Mouse (Mus musculus) midbrain, postnatal 0 days (tissue): ENCODE measurements at regions not wholly inside any gene's neighbourhood (a gene's known extent, or its start where the extent isn't known, plus 50 kb on each side); places are given as distances from the start of the nearest gene placed in this dataset.
A peak's percentile ranks its signal among the peaks of the same experiment; 100 is the strongest.

Experiments used
- ATAC-seq: fragments of 200-750 bp; cut with Nextera tagmentation; 2 replicates; pipeline ENCODE4 v1.8.0; 2017; ENCODE audit warnings: moderate number of reproducible peaks, mild to moderate bottlenecking, moderate TSS enrichment, moderate library complexity; ENCODE audit not compliant: low FRiP score
- DNase-seq: peaks from one replicate; pipeline ENCODE4 v3.0.0-alpha.2; 2015; ENCODE audit warnings: low spot score
- H3K27ac ChIP-seq: fragments of 300-500 bp; sonication (generic); 2 replicates; pipeline ENCODE4 v1.5.1; 2014; ENCODE audit warnings: low read depth, mild to moderate bottlenecking, low read length, mixed read lengths
- H3K27me3 ChIP-seq: fragments of 300-500 bp; sonication (generic); 2 replicates; pipeline ENCODE4 v1.6.1; 2014; ENCODE audit warnings: low read length, control low read depth, mixed read lengths; ENCODE audit not compliant: insufficient read depth
- H3K36me3 ChIP-seq: fragments of 300-500 bp; sonication (generic); 2 replicates; pipeline ENCODE4 v1.6.1; 2014; ENCODE audit warnings: low read length, control low read depth, mixed read lengths; ENCODE audit not compliant: insufficient read depth
- H3K4me1 ChIP-seq: fragments of 300-500 bp; sonication (generic); 2 replicates; pipeline ENCODE4 v1.6.1; 2014; ENCODE audit warnings: mild to moderate bottlenecking, control low read depth, antibody characterized with exemption, low read length, mixed read lengths; ENCODE audit not compliant: insufficient read depth
- H3K4me2 ChIP-seq: fragments of 300-500 bp; sonication (generic); 2 replicates; pipeline ENCODE4 v1.6.1; 2014; ENCODE audit warnings: low read depth, mild to moderate bottlenecking, low read length, mixed read lengths; ENCODE audit not compliant: poor library complexity, severe bottlenecking
- H3K4me3 ChIP-seq: fragments of 300-500 bp; sonication (generic); 2 replicates; pipeline ENCODE4 v1.5.1; 2014; ENCODE audit warnings: low read depth, mild to moderate bottlenecking, low read length, moderate library complexity
- H3K9ac ChIP-seq: fragments of 300-500 bp; sonication (generic); replicated peaks from 2 replicates; pipeline ENCODE4 v1.6.1; 2014; ENCODE audit warnings: mild to moderate bottlenecking, low read length, moderate library complexity, mixed read lengths; ENCODE audit not compliant: poor library complexity, severe bottlenecking
- H3K9me3 ChIP-seq: fragments of 300-500 bp; sonication (generic); 2 replicates; pipeline ENCODE4 v1.6.1; 2016; ENCODE audit warnings: low read length, control low read depth
- CTCF ChIP-seq: IDR thresholded peaks from 2 replicates; pipeline ENCODE4 v1.5.1; 2016; ENCODE audit warnings: antibody characterized with exemption, mild to moderate bottlenecking
- WGBS: fragments of 180-500 bp; shearing (Covaris S2); extraction: QIAGEN DNeasy Blood & Tissue Kit; methylation state at CpG from one replicate; pipeline ENCODE4 v1.1.7; 2014; 5-methylcytosine and 5-hydroxymethylcytosine counted together

DNA sequence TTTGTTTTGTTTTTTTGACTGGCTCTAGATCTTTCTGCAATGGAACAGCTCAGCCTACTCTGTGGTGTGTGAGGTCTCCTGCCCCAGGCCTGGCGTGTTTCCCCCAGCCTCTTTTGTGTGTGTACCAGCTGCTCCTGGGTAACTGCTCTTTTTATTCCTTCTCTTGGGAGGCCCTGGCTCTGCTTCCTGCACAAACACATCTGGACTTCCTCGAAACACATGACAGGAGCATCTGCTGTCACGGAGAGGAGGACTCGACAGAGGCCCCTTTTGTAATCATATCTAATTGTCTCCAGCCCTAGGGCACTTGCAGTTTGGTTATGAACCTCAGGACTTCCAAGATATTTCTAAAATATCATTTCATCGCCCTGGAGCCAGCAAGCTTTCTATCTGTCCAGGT, 79.5 kb upstream of the Sdk2 start:
- 46% methylated on average over 5 of the region's 5 CpGs for WGBS
- no peaks in the 10 kb centered on the region for H3K9me3 ChIP-seq
- no peak overlapping the region for H3K4me3 ChIP-seq
- DNase-seq (no peak), ATAC-seq (no peak)
- H3K9ac ChIP-seq = no peak overlapping the region
- H3K36me3 ChIP-seq = no peaks in the 10 kb centered on the region
- no peak for TF ChIP-seq CTCF
- no peaks in the 10 kb centered on the region for H3K27me3 ChIP-seq
- H3K4me2 ChIP-seq = no peak overlapping the region
- H3K27ac ChIP-seq = no peak overlapping the region
- no peaks in the 10 kb centered on the region for H3K4me1 ChIP-seq

GRCm38 (mm10) chr11:114129270-114129669, 62.4 kb upstream of the Sdk2 start:
- DNase-seq = no peak
- Histone ChIP-seq H3K9ac (no peak overlapping the region), H3K9me3 (no peaks in the 10 kb centered on the region), H3K4me2 (no peak overlapping the region), H3K27me3 (0 out of 2 replicates have a peak, but pooled peaks cover 3% of the 10 kb centered on the region), H3K4me1 (0 out of 2 replicates have a peak, but pooled peaks cover 2% of the 10 kb centered on the region), H3K27ac (no peak overlapping the region), H3K4me3 (no peak overlapping the region), H3K36me3 (no peaks in the 10 kb centered on the region)
- no peak for TF ChIP-seq CTCF
- ATAC-seq = no peak
- 62% methylated on average over 8 of the region's 8 CpGs for WGBS

DNA sequence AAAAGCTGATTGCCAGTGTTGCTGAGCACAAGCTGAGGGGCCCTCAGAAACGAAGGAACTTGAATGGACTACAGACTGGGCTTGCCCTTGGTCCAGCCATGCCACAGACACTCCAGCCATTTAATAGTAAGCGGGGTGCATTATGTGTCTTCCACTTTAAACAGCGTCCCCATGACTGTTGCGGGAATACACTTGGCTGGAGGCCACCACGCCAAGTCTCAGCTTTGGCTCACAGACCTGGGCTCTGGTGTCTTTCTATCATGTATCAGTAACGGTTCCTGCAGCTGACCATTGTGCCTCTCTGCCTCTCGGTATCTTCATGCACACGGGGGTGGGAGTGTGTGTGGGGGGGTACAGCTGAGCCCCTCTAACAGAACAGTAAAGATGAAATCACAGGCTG, 62.0 kb upstream of the Sdk2 start:
- ATAC-seq = no peak
- H3K4me3 ChIP-seq = no peak overlapping the region
- TF ChIP-seq CTCF = no peak
- 73% methylated on average over 8 of the region's 8 CpGs for WGBS
- H3K9me3 ChIP-seq = no peaks in the 10 kb centered on the region
- H3K27ac ChIP-seq = no peak overlapping the region
- H3K27me3 ChIP-seq = 0 out of 2 replicates have a peak, but pooled peaks cover 3% of the 10 kb centered on the region
- no peak overlapping the region for H3K4me2 ChIP-seq
- H3K4me1 ChIP-seq = 0 out of 2 replicates have a peak, but pooled peaks cover 2% of the 10 kb centered on the region
- H3K9ac ChIP-seq = no peak overlapping the region
- DNase-seq = no peak
- no peaks in the 10 kb centered on the region for H3K36me3 ChIP-seq

DNA sequence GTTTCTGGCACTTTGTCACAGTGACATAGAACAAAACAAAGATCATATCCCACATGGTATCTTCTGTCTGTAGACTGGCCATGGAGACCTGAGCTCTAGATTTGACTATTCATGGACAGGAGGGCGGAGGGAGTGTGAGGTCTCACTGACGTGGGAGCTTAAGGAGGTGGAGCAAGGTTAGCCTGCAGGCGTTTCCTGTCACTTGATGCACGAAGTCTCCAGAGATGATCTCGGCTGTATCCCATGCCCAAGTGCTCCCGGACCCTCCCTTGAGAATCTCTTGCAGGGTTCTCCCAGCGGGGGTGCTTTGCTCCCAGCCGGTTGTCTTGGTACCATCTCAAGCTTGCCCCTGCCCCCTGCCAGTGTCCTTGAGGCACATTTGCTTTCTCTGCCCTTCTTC, 60.6 kb upstream of the Sdk2 start:
- ATAC-seq (no peak), DNase-seq (no peak)
- Histone ChIP-seq H3K9ac (no peak overlapping the region), H3K4me1 (0 out of 2 replicates have a peak, but pooled peaks cover 2% of the 10 kb centered on the region), H3K36me3 (no peaks in the 10 kb centered on the region), H3K4me2 (no peak overlapping the region), H3K27ac (no peak overlapping the region), H3K9me3 (no peaks in the 10 kb centered on the region), H3K4me3 (no peak overlapping the region), H3K27me3 (0 out of 2 replicates have a peak, but pooled peaks cover 3% of the 10 kb centered on the region)
- 32% methylated on average over 8 of the region's 8 CpGs for WGBS
- TF ChIP-seq CTCF = no peak

DNA sequence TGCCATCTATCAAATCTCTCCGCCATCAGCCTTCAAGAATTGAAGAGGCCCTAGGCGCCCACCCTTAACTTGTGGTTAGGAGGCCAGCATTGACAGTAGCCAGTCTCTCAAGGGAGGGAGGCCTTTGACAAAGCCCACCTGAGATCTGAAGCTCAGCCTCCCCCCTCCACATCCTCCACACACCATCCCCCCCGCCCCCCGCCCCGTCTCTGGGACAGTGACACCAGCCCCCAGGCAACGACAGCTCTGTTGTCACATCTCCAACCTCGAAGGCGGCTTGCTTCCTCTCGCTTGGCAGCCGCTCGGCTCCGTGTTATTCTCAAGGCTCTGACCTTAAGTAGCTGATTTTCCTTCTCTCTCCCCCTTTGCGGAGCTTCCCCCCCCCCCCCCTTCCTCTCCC, 55.3 kb upstream of the Sdk2 start:
- Histone ChIP-seq H3K9ac (no peak overlapping the region), H3K27ac (no peak overlapping the region)

GRCm38 (mm10) chr11:114119135-114119534, 52.3 kb upstream of the Sdk2 start:
- no peak for TF ChIP-seq CTCF
- DNase-seq = peak; percentile 19
- H3K36me3 ChIP-seq = no peaks in the 10 kb centered on the region
- H3K4me3 ChIP-seq = no peak overlapping the region
- no peak overlapping the region for H3K27ac ChIP-seq
- WGBS = 61% methylated on average over 9 of the region's 9 CpGs
- no peak for ATAC-seq
- 0 out of 2 replicates have a peak, but pooled peaks cover 4% of the 10 kb centered on the region for H3K4me1 ChIP-seq
- H3K27me3 ChIP-seq = no peaks in the 10 kb centered on the region
- H3K4me2 ChIP-seq = no peak overlapping the region
- no peaks in the 10 kb centered on the region for H3K9me3 ChIP-seq
- H3K9ac ChIP-seq = no peak overlapping the region

More for the DNA sequence above, 55.3 kb upstream of the Sdk2 start:
- WGBS = 26% methylated on average over 12 of the region's 13 CpGs
- Histone ChIP-seq H3K9me3 (no peaks in the 10 kb centered on the region), H3K4me1 (0 out of 2 replicates have a peak, but pooled peaks cover 4% of the 10 kb centered on the region), H3K4me3 (no peak overlapping the region), H3K27me3 (no peaks in the 10 kb centered on the region), H3K4me2 (no peak overlapping the region), H3K36me3 (no peaks in the 10 kb centered on the region)
- no peak for ATAC-seq
- no peak for TF ChIP-seq CTCF
- DNase-seq = peak; percentile 36
